Mouse (Mus musculus): ENCODE results near the gene Retreg3.

- no peak for TF ChIP-seq MAX (IDR thresholded peaks at IDR 0.05; ENCODE audit: low read depth)
- no peak for TF ChIP-seq USF1 (IDR thresholded peaks at IDR 0.05; ENCODE audit: low read depth)
- TF ChIP-seq POLR2A (IDR thresholded peaks at IDR 0.05; ENCODE audit: insufficient read length, low read depth) = no peak
Measured at GRCm38 (mm10) chr11:101109351-101109750, 10.3 kb downstream of the Retreg3 start.

Measured in myocyte (in vitro differentiated cells).